Mouse (Mus musculus) limb, embryonic 14.5 days (tissue): Measurements from ENCODE around the gene Cckar. TPM values are rescaled to one million over a fixed set of nuclear protein-coding genes. Genes with fewer than 3 reads are reported as not detected.
A peak's percentile ranks its signal among the peaks of the same experiment; 100 is the strongest.

Experiments used
- ATAC-seq: fragments of 200-750 bp; cut with Nextera tagmentation; 2 replicates; pipeline ENCODE4 v1.8.0; 2017; ENCODE audit warnings: low read depth, moderate number of reproducible peaks, moderate TSS enrichment; ENCODE audit not compliant: low FRiP score
- DNase-seq: peaks from one replicate; pipeline ENCODE4 v3.0.0-alpha.2; 2015; ENCODE audit warnings: low spot score
- H3K27ac ChIP-seq: fragments of 300-500 bp; sonication (generic); replicated peaks from 2 replicates; pipeline ENCODE4 v1.5.1; 2014; ENCODE audit warnings: low read depth, mild to moderate bottlenecking, low read length, moderate library complexity, mixed read lengths
- H3K27me3 ChIP-seq: fragments of 300-500 bp; sonication (generic); 2 replicates; pipeline ENCODE4 v1.6.1; 2014; ENCODE audit warnings: low read length, mixed read lengths; ENCODE audit not compliant: control insufficient read depth, insufficient read depth
- H3K36me3 ChIP-seq: fragments of 300-500 bp; sonication (generic); 2 replicates; pipeline ENCODE4 v1.6.1; 2014; ENCODE audit warnings: mild to moderate bottlenecking, low read length, moderate library complexity, mixed read lengths; ENCODE audit not compliant: control insufficient read depth, insufficient read depth
- H3K4me1 ChIP-seq: fragments of 300-500 bp; sonication (generic); 2 replicates; pipeline ENCODE4 v1.6.1; 2014; ENCODE audit warnings: antibody characterized with exemption, low read length, mixed read lengths; ENCODE audit not compliant: control insufficient read depth, insufficient read depth
- H3K4me2 ChIP-seq: fragments of 300-500 bp; sonication (generic); replicated peaks from 2 replicates; pipeline ENCODE4 v1.6.1; 2014; ENCODE audit warnings: low read depth, mild to moderate bottlenecking, low read length, moderate library complexity; ENCODE audit not compliant: severe bottlenecking
- H3K4me3 ChIP-seq: fragments of 300-500 bp; sonication (generic); replicated peaks from 2 replicates; pipeline ENCODE4 v1.5.1; 2014; ENCODE audit warnings: low read length
- H3K9ac ChIP-seq: fragments of 300-500 bp; sonication (generic); 2 replicates; pipeline ENCODE4 v1.6.1; 2014; ENCODE audit warnings: mild to moderate bottlenecking, low read depth, low read length, moderate library complexity; ENCODE audit not compliant: severe bottlenecking
- H3K9me3 ChIP-seq: fragments of 300-500 bp; sonication (generic); 2 replicates; pipeline ENCODE4 v1.6.1; 2016; ENCODE audit warnings: low read length; ENCODE audit not compliant: control insufficient read depth
- POLR2A ChIP-seq: fragments of 200-500 bp; IDR thresholded peaks from 2 replicates; pipeline ENCODE4 v1.8.0; 2012; ENCODE audit warnings: inconsistent platforms, mild to moderate bottlenecking, moderate library complexity, borderline replicate concordance; ENCODE audit not compliant: insufficient read depth, insufficient read length; ENCODE audit errors: extremely low read depth
- WGBS: fragments of 180-500 bp; shearing (Covaris S2); extraction: QIAGEN DNeasy Blood & Tissue Kit; methylation state at CpG from one replicate; pipeline ENCODE4 v1.1.7; 2014; 5-methylcytosine and 5-hydroxymethylcytosine counted together
- polyA plus RNA-seq, 2 experiments: library from polyadenylated mRNA; depleted of rRNA in 1 of 2; stranded (reverse) in 1 of 2; unstranded in 1 of 2; fragments of >200 nt; fragmentation: Nextera tagmentation in 1 of 2; extraction: Ambion mirVana in 1 of 2; gene quantifications; 2 replicates each; pipeline versions ENCODE4 v1.2.1 to v1.2.3; 2012 to 2014

Gene Cckar
- polyA plus RNA-seq (2012; rRNA removed): 0.14 and 0.20 TPM in 2 replicates
- polyA plus RNA-seq (2014; fragmentation: Nextera tagmentation; extraction: Ambion mirVana): 0.18 TPM in 2 replicates

DNA sequence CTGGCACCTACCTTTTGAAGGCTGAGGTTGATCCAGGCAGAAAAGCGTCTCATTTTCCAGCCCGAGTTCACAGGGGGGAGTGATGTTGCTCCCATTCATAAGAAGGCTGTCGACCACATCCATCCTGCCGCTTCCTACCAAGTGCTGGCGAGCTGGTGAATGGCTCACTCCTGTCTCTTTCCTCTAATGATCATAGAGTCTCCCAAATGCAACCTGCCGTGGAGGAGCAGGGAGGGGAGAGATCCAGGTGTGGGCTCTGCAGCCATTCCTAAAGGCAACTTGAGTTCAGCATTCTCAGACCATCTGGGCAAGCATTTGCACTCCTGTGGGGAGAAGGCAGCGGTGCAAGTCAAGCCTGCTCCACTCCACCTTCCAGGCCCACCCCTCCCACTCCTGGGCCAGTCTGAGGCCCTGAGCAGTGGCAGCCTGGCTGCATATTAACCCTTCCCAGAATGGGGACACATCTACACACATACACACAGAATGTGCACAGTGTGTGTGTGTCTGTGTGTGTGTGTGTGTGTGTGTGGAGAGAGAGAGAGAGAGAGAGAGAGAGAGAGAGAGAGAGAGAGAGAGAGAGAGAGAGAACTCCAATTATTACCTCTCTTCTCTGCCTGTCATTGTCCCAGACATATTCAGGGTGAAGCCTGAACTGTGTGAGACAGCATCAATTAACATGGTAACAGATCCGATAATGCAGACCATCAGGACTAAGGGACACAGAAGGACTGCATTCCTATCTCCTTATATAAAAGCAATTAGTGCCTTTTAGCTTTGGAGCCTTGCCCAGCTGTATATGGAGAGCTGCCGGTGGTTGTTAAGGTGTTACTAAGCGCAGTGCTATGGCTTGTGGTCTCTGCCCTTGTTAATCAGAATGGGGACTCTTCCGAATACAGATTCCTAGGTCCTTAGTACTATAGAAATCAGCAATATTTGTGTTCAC lies at the start of gene Cckar:
TSS of gene Cckar (minus strand) at position 471 of the 943 bp plus-strand sequence.
- H3K27me3 ChIP-seq: no peaks in the 10 kb centered on the region
- TF ChIP-seq POLR2A: no peak
- H3K4me3 ChIP-seq: no peak within 1 kb of the TSS
- ATAC-seq (peak; percentile 60; the same call in 1 of the 2 replicates), DNase-seq (peak; percentile 39)
- no peaks in the 10 kb centered on the region for H3K9me3 ChIP-seq
- H3K27ac ChIP-seq: no peak within 1 kb of the TSS
- WGBS: 31% methylated on average over 11 of the region's 11 CpGs
- no peaks in the 10 kb centered on the region for H3K36me3 ChIP-seq
- no peak within 1 kb of the TSS for H3K9ac ChIP-seq
- H3K4me2 ChIP-seq: no peak within 1 kb of the TSS
- no peaks in the 10 kb centered on the region for H3K4me1 ChIP-seq

DNA sequence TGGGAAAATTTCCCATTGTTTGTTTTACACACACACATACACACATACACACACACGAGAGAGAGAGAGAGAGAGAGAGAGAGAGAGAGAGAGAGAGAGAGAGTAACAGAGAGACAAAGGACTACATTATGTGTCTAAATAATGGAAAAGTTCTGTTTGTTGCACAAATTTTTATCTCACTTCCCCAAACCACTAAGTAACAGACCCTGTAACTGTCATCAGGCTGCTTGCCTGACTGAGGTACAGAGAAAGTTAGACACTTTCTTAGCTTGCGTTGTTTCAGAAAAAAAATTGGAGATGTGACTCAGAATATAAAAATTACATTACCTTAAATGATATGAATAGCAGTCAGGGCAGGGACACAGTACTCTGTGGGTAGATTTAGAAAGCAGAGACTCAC lies 36.6 kb upstream of the Cckar start:
- Histone ChIP-seq H3K27me3 (no peaks in the 10 kb centered on the region), H3K9ac (no peak overlapping the region), H3K4me2 (no peak overlapping the region), H3K4me1 (no peaks in the 10 kb centered on the region), H3K27ac (no peak overlapping the region), H3K36me3 (no peaks in the 10 kb centered on the region), H3K9me3 (no peaks in the 10 kb centered on the region), H3K4me3 (no peak overlapping the region)
- no peak for DNase-seq
- ATAC-seq: no peak
- TF ChIP-seq POLR2A: no peak
- WGBS: 83% methylated on average over 2 of the region's 2 CpGs

DNA sequence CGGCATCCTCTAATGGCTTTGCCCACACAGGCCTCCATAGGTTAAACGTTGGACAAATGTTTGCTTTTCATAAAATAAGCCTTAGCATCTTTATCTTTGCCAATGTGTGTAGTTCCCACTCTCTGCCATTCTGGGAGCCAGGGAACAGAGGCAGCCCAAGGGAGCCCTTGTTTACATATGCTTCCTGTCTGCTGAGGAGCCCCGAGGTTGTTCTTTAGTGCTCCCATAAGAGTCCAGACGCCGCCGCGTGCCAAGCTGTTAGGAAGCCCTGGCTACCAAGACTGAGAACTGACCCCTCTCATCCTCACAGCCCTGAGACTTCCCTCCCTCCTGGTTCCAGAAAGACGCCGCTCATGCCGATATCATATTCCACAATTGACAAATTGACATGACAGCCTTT lies 25.4 kb upstream of the Cckar start:
- Histone ChIP-seq H3K27ac (no peak overlapping the region), H3K4me3 (no peak overlapping the region), H3K27me3 (no peaks in the 10 kb centered on the region), H3K9ac (no peak overlapping the region), H3K9me3 (no peaks in the 10 kb centered on the region), H3K4me1 (no peaks in the 10 kb centered on the region), H3K4me2 (no peak overlapping the region), H3K36me3 (no peaks in the 10 kb centered on the region)
- TF ChIP-seq POLR2A: no peak
- ATAC-seq (no peak), DNase-seq (no peak)
- whole genome bisulfite sequencing: 66% methylated on average over 10 of the region's 10 CpGs

DNA sequence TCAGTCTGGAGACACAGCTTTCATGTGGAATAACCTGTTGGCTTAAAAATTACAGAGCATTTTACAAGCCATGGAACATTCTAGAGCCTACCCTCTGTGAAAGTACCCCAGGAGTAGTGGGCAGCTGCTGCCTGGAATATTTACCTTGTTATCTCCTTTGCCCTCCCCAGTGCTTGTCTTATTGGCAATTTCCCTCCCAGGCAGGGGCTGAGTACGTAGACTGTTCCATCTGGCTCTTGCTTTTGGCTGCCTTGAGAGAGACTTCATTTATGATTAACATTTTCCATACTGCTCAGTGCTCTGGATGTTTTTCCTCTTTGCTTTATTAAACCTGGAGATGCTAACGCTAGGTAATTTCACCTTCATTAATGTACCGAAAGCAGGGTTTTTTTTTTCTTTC lies 20.1 kb upstream of the Cckar start:
- Histone ChIP-seq H3K4me3 (no peak overlapping the region), H3K4me1 (no peaks in the 10 kb centered on the region), H3K27me3 (no peaks in the 10 kb centered on the region), H3K27ac (no peak overlapping the region), H3K36me3 (no peaks in the 10 kb centered on the region), H3K9ac (no peak overlapping the region), H3K9me3 (no peaks in the 10 kb centered on the region), H3K4me2 (no peak overlapping the region)
- DNase-seq (no peak), ATAC-seq (no peak)
- 46% methylated on average over 3 of the region's 3 CpGs for WGBS
- no peak for TF ChIP-seq POLR2A

DNA sequence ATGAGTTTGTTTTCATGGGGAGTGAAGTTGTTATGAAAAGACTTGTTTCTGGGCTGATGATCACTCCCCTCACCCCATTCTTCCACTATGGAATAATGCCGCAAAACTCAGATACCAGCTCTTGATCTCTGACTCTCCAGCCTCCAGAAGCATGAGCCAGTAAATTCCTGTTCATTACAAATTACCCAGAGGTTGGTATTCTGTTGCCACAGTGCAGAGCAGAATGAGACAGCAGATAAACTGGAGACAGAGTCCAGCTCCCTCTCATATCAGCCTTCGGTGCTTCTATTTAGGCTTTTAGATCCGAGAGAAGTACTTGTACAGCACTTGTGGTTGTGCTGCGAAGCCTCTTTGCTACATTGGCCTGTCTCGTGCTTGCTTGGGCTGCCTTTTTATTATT lies 18.5 kb upstream of the Cckar start:
- no peaks in the 10 kb centered on the region for H3K27me3 ChIP-seq
- H3K9me3 ChIP-seq: no peaks in the 10 kb centered on the region
- H3K4me2 ChIP-seq: no peak overlapping the region
- H3K36me3 ChIP-seq: no peaks in the 10 kb centered on the region
- WGBS: 92% methylated on average over 5 of the region's 5 CpGs
- no peak overlapping the region for H3K4me3 ChIP-seq
- H3K4me1 ChIP-seq: no peaks in the 10 kb centered on the region
- ATAC-seq (no peak), DNase-seq (no peak)
- H3K9ac ChIP-seq: no peak overlapping the region
- no peak overlapping the region for H3K27ac ChIP-seq
- TF ChIP-seq POLR2A: no peak

DNA sequence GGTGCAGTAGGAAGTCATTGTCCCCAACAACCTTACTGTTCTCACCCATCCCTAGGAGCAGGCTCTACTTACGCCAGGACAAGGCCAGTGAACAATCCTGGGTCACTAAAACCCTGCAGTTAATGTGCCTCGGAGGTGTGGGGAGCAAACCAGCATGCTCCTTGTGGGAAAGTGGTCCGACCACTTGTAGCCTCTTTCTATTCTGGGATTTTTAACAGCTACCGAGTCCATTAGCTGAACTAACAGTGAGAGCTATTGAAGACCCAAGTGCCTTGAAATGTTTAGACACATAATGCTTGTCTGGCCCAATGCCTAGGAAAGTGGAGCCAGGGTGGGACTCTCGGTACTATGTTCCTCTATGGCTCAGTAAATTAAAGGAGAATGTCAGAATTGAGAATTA lies 9.0 kb upstream of the Cckar start:
- H3K27me3 ChIP-seq: no peaks in the 10 kb centered on the region
- no peak overlapping the region for H3K27ac ChIP-seq
- H3K9me3 ChIP-seq: no peaks in the 10 kb centered on the region
- no peak overlapping the region for H3K4me3 ChIP-seq
- H3K36me3 ChIP-seq: no peaks in the 10 kb centered on the region
- no peak for DNase-seq
- no peaks in the 10 kb centered on the region for H3K4me1 ChIP-seq
- H3K4me2 ChIP-seq: no peak overlapping the region
- TF ChIP-seq POLR2A: no peak
- 58% methylated on average over 5 of the region's 5 CpGs for WGBS
- H3K9ac ChIP-seq: no peak overlapping the region
- ATAC-seq: no peak
